Mouse (Mus musculus): ENCODE data around the gene Fbxl22. TPM values are rescaled to one million over a fixed set of nuclear protein-coding genes. Genes with fewer than 3 reads are reported as not detected.

The Fbxl22 gene
- polyA plus RNA-seq, 1 experiment: 0.30 TPM

DNA sequence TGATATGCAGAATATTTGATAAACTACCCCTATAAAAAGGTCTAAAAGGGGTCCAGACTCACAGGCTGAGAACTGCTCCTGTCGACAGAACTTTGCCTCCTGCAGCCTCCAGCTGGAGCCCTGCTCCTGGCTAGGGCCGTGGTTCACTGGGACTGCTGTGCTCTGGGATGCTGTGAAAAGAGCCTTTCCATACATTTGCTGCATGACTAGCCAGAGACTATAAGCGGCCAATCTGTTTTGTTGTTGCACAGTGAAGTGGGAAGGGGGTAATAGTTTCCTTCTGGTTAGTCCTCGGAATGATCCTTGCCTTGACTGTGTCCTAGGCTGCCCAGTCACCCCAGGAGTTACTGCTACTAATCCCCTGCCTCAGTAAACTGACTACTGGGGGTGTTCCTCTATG, 8.4 kb downstream of the Fbxl22 start:
- peaks cover 31% of the 10 kb centered on the region for H3K36me3 ChIP-seq (ENCODE audit: control insufficient read depth, insufficient read depth)
- H3K79me3 ChIP-seq (ENCODE audit: low read depth): no peaks in the 10 kb centered on the region
- no peak overlapping the region for H3K4me3 ChIP-seq (ENCODE audit: insufficient read depth, poor library complexity, severe bottlenecking)
- no peak for TF ChIP-seq MYOD1 (IDR thresholded peaks at IDR 0.05; ENCODE audit: control insufficient read depth, insufficient read length, low read depth)
- H3ac ChIP-seq (ENCODE audit: control insufficient read depth, insufficient read length, low read depth): no peak overlapping the region
- H3K79me2 ChIP-seq (ENCODE audit: control insufficient read depth, insufficient read depth): no peaks in the 10 kb centered on the region
- no peaks in the 10 kb centered on the region for H3K27me3 ChIP-seq (ENCODE audit: control insufficient read depth, insufficient read depth, insufficient read length)

- Histone ChIP-seq H3K27me3 (ENCODE audit: control insufficient read depth, insufficient read depth, insufficient read length) (no peaks in the 10 kb centered on the region), H3K4me3 (ENCODE audit: insufficient read depth, poor library complexity, severe bottlenecking) (no peak overlapping the region), H3K79me3 (ENCODE audit: low read depth) (no peaks in the 10 kb centered on the region), H3K79me2 (ENCODE audit: control insufficient read depth, insufficient read depth) (no peaks in the 10 kb centered on the region), H3K36me3 (ENCODE audit: control insufficient read depth, insufficient read depth) (peaks cover 34% of the 10 kb centered on the region), H3ac (ENCODE audit: control insufficient read depth, insufficient read length, low read depth) (no peak overlapping the region)
- TF ChIP-seq MAX (IDR thresholded peaks at IDR 0.05) (no peak), FOSL1 (IDR thresholded peaks at IDR 0.05; ENCODE audit: insufficient read depth, low read length, poor library complexity, severe bottlenecking) (no peak), CTCF (IDR thresholded peaks at IDR 0.05; ENCODE audit: control insufficient read depth, insufficient read depth, insufficient read length) (no peak), MYOD1 (IDR thresholded peaks at IDR 0.05; ENCODE audit: control insufficient read depth, insufficient read length, low read depth) (no peak), MYOG (IDR thresholded peaks at IDR 0.05; ENCODE audit: control insufficient read depth, extremely low read depth, insufficient read length) (no peak), CEBPB (IDR thresholded peaks at IDR 0.05; ENCODE audit: low read depth) (no peak), USF1 (IDR thresholded peaks at IDR 0.05; ENCODE audit: low read depth) (no peak)
These were observed 9.1 kb downstream of the Fbxl22 start for GRCm38 (mm10) chr9:66505141-66505917.

DNA sequence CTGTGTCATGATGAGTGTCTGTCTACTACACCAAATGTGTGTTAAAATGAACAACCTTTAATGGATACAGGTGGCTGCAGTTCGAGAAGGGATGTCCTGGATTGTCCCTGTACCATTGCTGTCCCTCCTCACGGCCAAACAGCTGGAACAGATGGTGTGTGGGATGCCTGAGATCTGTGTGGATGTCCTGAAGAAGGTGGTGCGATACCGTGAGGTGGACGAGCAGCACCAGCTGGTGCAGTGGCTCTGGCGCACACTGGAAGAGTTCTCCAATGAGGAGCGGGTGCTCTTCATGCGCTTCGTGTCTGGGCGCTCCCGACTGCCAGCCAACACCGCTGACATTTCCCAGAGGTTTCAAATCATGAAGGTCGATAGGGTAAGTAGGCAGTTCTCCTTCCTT, 9.9 kb downstream of the Fbxl22 start:
- TF ChIP-seq FOSL1 (IDR thresholded peaks at IDR 0.05; ENCODE audit: insufficient read depth, low read length, poor library complexity, severe bottlenecking): no peak
- TF ChIP-seq MYOD1 (IDR thresholded peaks at IDR 0.05; ENCODE audit: control insufficient read depth, insufficient read length, low read depth): no peak
- TF ChIP-seq USF1 (IDR thresholded peaks at IDR 0.05; ENCODE audit: low read depth): no peak
- TF ChIP-seq CEBPB (IDR thresholded peaks at IDR 0.05; ENCODE audit: low read depth): no peak
- no peak for TF ChIP-seq CTCF (IDR thresholded peaks at IDR 0.05; ENCODE audit: control insufficient read depth, insufficient read depth, insufficient read length)
- TF ChIP-seq MYOG (IDR thresholded peaks at IDR 0.05; ENCODE audit: control insufficient read depth, extremely low read depth, insufficient read length): no peak
- TF ChIP-seq MAX (IDR thresholded peaks at IDR 0.05): no peak
- Histone ChIP-seq H3K79me2 (ENCODE audit: control insufficient read depth, insufficient read depth) (no peaks in the 10 kb centered on the region), H3ac (ENCODE audit: control insufficient read depth, insufficient read length, low read depth) (no peak overlapping the region), H3K4me3 (ENCODE audit: insufficient read depth, poor library complexity, severe bottlenecking) (no peak overlapping the region), H3K27me3 (ENCODE audit: control insufficient read depth, insufficient read depth, insufficient read length) (no peaks in the 10 kb centered on the region), H3K36me3 (ENCODE audit: control insufficient read depth, insufficient read depth) (peaks cover 40% of the 10 kb centered on the region), H3K79me3 (ENCODE audit: low read depth) (no peaks in the 10 kb centered on the region)

DNA sequence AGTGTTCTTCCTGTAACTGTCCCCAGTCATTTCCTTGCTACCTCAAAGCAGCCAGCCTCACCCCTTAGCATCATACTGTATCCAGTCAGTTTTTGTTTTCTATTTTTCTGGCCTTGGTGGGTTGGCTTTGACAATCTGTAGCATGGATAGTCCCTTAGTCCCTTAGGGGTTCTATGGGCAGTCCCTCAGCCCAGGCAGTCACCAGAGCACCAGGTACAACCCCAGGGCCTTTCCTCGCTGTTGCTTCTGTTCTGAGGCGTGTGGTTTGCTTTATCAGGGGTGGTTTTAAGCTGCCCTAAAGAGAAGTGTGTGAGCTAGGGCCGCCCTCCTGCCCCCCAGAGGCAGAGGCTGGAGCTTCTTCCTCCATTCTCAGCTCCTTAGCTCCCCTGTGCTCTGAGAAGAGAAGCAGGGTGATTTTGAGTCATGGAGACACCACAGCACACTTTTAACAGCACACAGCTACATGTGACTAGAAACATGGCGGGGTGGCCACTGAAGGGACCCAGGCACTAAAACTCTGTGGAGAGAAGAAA, 10.4 kb downstream of the Fbxl22 start:
- Histone ChIP-seq H3K79me2 (ENCODE audit: control insufficient read depth, insufficient read depth) (no peaks in the 10 kb centered on the region), H3K4me3 (ENCODE audit: insufficient read depth, poor library complexity, severe bottlenecking) (no peak overlapping the region), H3K79me3 (ENCODE audit: low read depth) (no peaks in the 10 kb centered on the region), H3K36me3 (ENCODE audit: control insufficient read depth, insufficient read depth) (peaks cover 36% of the 10 kb centered on the region), H3ac (ENCODE audit: control insufficient read depth, insufficient read length, low read depth) (no peak overlapping the region), H3K27me3 (ENCODE audit: control insufficient read depth, insufficient read depth, insufficient read length) (no peaks in the 10 kb centered on the region)
- TF ChIP-seq MAX (IDR thresholded peaks at IDR 0.05) (no peak), MYOD1 (IDR thresholded peaks at IDR 0.05; ENCODE audit: control insufficient read depth, insufficient read length, low read depth) (no peak), MYOG (IDR thresholded peaks at IDR 0.05; ENCODE audit: control insufficient read depth, extremely low read depth, insufficient read length) (no peak), FOSL1 (IDR thresholded peaks at IDR 0.05; ENCODE audit: insufficient read depth, low read length, poor library complexity, severe bottlenecking) (no peak), CEBPB (IDR thresholded peaks at IDR 0.05; ENCODE audit: low read depth) (no peak), CTCF (IDR thresholded peaks at IDR 0.05; ENCODE audit: control insufficient read depth, insufficient read depth, insufficient read length) (no peak)

- H3K79me3 ChIP-seq (ENCODE audit: low read depth): no peaks in the 10 kb centered on the region
- H3K79me2 ChIP-seq (ENCODE audit: control insufficient read depth, insufficient read depth): no peaks in the 10 kb centered on the region
- no peaks in the 10 kb centered on the region for H3K27me3 ChIP-seq (ENCODE audit: control insufficient read depth, insufficient read depth, insufficient read length)
- H3K36me3 ChIP-seq (ENCODE audit: control insufficient read depth, insufficient read depth): peaks cover 31% of the 10 kb centered on the region
- no peak overlapping the region for H3K4me3 ChIP-seq (ENCODE audit: insufficient read depth, poor library complexity, severe bottlenecking)
- TF ChIP-seq CEBPB (IDR thresholded peaks at IDR 0.05; ENCODE audit: low read depth) (no peak), CTCF (IDR thresholded peaks at IDR 0.05; ENCODE audit: control insufficient read depth, insufficient read depth, insufficient read length) (no peak), USF1 (IDR thresholded peaks at IDR 0.05; ENCODE audit: low read depth) (no peak), MAX (IDR thresholded peaks at IDR 0.05) (no peak), MYOD1 (IDR thresholded peaks at IDR 0.05; ENCODE audit: control insufficient read depth, insufficient read length, low read depth) (no peak), FOSL1 (IDR thresholded peaks at IDR 0.05; ENCODE audit: insufficient read depth, low read length, poor library complexity, severe bottlenecking) (no peak), MYOG (IDR thresholded peaks at IDR 0.05; ENCODE audit: control insufficient read depth, extremely low read depth, insufficient read length) (no peak)
- no peak overlapping the region for H3ac ChIP-seq (ENCODE audit: control insufficient read depth, insufficient read length, low read depth)
These were observed 13.1 kb downstream of the Fbxl22 start for GRCm38 (mm10) chr9:66501248-66501647.

DNA sequence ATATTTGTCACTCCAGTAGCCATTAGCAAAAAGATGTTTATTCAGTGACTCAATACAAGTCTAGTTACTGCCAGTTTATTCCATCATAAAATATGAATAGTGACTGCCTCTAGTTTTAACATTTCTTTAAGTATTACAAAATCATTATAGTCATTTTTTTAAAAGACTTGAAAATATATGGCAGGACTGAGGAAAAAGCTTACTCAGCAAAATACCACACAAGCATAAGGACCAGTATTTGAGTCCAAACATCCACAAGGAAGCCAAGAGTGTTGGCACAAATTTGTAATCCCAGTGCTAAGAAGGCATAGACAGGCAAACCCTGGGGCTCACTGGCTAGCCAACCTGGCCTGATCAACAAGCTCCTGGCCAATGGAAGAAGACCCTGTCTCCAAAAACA, 20.4 kb downstream of the Fbxl22 start:
- TF ChIP-seq CTCF (IDR thresholded peaks at IDR 0.05; ENCODE audit: control insufficient read depth, insufficient read depth, insufficient read length) (no peak), USF1 (IDR thresholded peaks at IDR 0.05; ENCODE audit: low read depth) (no peak), MAX (IDR thresholded peaks at IDR 0.05) (no peak), CEBPB (IDR thresholded peaks at IDR 0.05; ENCODE audit: low read depth) (no peak), FOSL1 (IDR thresholded peaks at IDR 0.05; ENCODE audit: insufficient read depth, low read length, poor library complexity, severe bottlenecking) (no peak), MYOG (IDR thresholded peaks at IDR 0.05; ENCODE audit: control insufficient read depth, extremely low read depth, insufficient read length) (no peak), MYOD1 (IDR thresholded peaks at IDR 0.05; ENCODE audit: control insufficient read depth, insufficient read length, low read depth) (no peak)
- Histone ChIP-seq H3K79me3 (ENCODE audit: low read depth) (no peaks in the 10 kb centered on the region), H3K36me3 (ENCODE audit: control insufficient read depth, insufficient read depth) (peaks cover 37% of the 10 kb centered on the region), H3K79me2 (ENCODE audit: control insufficient read depth, insufficient read depth) (no peaks in the 10 kb centered on the region), H3K27me3 (ENCODE audit: control insufficient read depth, insufficient read depth, insufficient read length) (no peaks in the 10 kb centered on the region), H3K4me3 (ENCODE audit: insufficient read depth, poor library complexity, severe bottlenecking) (no peak overlapping the region), H3ac (ENCODE audit: control insufficient read depth, insufficient read length, low read depth) (no peak overlapping the region)

Measured in C2C12 (cell line).